Mouse (Mus musculus) spleen, postnatal 10 days (tissue): ENCODE measurements at regions not wholly inside any gene's neighbourhood (a gene's known extent, or its start where the extent isn't known, plus 50 kb on each side); places are given as distances from the start of the nearest gene placed in this dataset.
"Not testable (repeated sequence)": the region's sequence is repeated elsewhere in the genome, so short reads cannot be mapped to it uniquely, and the experiment has no call there.

ENCODE experiments used
- DNase-seq, 2 experiments: peaks; one replicate each; pipeline ENCODE4 v3.0.0; 2021 to 2022; ENCODE audit warnings: low spot score in 2 of 2

DNA sequence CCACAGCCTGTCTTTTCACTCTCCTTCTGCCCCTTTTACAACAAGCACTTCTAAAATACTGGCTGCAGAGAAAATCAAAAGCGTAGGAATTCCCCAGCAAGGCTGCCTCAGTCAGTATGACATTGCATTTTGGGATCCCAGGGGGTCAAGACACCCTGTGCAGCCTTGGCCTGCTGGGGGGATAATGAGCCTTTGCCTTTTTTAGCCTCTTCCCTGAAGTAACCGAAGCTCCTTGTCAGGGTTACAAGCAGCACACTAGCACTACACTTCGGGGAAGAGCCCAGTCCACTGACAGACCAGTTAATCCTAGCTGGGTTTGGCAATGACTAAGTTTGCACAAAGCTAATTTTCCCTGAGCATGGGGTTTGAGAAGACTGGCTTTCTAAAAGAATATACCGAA lies 207.7 kb upstream of the 1700056E22Rik start:
- no peak for DNase-seq

- peak; percentile 11 to 60 for DNase-seq
Observed at GRCm38 (mm10) chr1:184235131-184235983, 201.3 kb upstream of the 1700056E22Rik start.

GRCm38 (mm10) chr1:184234320-184234988 lies 200.4 kb upstream of the 1700056E22Rik start:
- no peak for DNase-seq

GRCm38 (mm10) chr1:184233741-184234255 lies 199.7 kb upstream of the 1700056E22Rik start:
- DNase-seq, result no peak

DNA sequence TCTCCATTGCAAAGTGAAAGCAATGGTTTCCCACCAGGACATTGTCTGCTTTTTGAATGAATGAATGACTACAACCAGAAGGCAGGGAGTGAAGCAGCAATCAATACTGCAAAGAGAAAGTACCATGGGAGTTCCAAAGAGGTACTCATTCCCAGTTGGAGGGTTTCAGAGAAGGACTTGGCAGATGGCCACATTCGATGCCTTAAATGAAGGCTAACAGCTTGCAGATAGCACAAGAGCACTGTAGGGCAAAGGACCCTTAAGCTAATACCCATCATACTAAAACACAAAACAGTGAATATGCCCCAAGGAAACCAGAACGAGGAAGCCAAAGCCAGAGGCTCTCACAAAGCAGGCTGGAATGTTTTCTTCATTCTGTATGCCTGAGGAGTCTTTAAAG lies 188.2 kb upstream of the 1700056E22Rik start:
- no peak for DNase-seq

DNA sequence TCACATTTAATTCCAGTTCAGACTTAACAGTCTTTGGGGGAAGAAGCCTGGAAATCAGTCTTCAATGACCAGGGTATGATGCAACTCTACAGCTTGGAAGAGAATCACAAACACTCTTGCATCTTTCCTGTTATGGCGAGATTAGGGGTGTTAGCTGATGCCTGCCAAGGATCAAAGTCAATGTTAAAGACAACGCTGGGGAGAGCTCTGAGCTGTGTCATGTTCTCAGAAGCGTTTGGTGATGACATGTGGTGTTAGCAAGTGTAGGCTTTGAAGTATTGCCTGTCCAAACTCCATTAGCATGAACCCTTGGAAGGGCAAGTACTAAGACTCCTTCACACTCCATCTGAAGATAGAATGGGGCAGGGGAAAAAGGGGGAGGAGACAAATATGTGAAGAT lies 187.7 kb upstream of the 1700056E22Rik start:
- no peak for DNase-seq

GRCm38 (mm10) chr1:184197272-184197671 lies 163.2 kb upstream of the 1700056E22Rik start:
- DNase-seq, result no peak

DNA sequence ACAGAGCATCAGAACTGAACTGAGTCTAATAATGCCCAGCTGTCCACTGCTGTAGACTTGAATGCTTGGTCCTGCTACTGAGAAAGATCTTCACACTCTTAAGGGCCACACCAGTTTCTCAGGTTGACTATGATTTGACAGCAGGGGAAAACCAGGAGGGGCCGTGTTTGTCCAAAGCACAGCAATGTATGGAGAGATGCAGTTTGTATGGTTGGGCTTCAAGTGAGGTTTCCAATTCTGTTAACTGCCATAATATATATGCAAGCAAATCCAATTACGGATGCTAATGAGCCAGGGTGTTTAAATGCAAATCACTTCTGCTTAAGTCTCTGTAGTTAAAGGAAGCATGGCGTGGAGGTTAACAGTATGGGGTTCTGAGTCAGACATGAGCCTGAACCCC lies 157.2 kb upstream of the 1700056E22Rik start:
- no peak for DNase-seq

DNA sequence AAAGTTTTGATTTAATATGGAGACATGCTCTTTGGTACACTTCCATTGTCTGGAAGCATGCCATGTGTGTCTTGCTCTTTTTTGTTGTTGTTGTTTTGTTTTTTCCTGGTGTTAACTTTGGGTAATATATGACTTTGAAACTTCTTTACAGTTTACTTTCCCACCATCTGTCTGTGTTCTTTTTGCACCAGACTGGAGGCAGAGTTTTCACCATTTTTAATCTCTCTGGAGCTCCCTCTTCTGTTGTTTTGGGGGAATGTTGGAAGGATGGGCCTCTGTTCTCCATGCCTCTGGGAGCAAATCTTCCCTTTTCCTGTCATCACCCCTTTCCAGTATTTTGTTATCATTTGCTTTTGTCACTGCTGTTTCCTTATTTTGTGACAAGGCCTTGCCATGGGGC lies 153.5 kb upstream of the 1700056E22Rik start:
- no peak for DNase-seq

DNA sequence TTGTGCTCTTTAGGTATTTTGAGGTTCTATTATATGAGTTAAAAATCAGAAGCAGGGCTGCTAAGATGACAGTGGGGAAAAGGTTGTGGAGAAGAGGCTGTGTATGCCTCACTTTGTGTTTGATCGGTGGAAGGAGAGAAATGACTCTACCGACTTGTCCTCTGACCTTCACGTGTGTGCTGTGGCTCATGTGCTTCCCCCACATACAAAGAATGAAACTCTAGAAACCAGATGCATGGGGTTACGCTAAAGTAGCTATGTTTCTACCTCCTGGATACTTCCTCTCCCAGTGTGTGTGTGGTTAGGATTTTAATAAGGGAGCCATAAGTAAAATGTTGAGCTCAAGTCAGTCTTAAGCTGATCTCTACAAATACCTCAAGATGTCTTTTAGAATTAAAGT lies 148.1 kb upstream of the 1700056E22Rik start:
- no peak for DNase-seq

- DNase-seq, result not testable (repeated sequence)
Observed at GRCm38 (mm10) chr1:184174416-184174815, 140.3 kb upstream of the 1700056E22Rik start.

- DNase-seq, result no peak
Observed at GRCm38 (mm10) chr1:184173739-184174138, 139.6 kb upstream of the 1700056E22Rik start.

DNA sequence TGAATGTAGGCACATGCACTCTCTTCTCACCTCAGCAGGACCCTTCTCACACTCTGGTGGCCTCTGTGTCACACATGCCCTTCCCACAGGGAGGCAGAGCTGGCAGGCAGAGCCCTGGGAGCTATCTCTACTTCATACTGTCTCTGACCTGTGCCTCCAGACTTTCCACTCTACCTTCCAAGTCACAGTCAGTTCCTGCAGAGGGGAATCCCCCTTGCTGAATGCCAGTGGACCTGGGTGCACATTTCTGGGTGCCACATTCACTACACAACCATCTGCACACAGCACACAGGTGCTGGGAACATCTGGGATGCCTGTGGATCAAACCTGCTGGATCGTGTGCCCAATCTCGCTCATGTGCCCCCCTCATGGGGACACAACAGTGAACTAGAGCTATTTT lies 138.9 kb upstream of the 1700056E22Rik start:
- DNase-seq, result no peak

GRCm38 (mm10) chr1:184171601-184172000 lies 137.5 kb upstream of the 1700056E22Rik start:
- no peak for DNase-seq

- DNase-seq, result no peak
Observed at GRCm38 (mm10) chr1:184170926-184171325, 136.8 kb upstream of the 1700056E22Rik start.

GRCm38 (mm10) chr1:184169967-184170366 lies 135.9 kb upstream of the 1700056E22Rik start:
- DNase-seq, result no peak

DNA sequence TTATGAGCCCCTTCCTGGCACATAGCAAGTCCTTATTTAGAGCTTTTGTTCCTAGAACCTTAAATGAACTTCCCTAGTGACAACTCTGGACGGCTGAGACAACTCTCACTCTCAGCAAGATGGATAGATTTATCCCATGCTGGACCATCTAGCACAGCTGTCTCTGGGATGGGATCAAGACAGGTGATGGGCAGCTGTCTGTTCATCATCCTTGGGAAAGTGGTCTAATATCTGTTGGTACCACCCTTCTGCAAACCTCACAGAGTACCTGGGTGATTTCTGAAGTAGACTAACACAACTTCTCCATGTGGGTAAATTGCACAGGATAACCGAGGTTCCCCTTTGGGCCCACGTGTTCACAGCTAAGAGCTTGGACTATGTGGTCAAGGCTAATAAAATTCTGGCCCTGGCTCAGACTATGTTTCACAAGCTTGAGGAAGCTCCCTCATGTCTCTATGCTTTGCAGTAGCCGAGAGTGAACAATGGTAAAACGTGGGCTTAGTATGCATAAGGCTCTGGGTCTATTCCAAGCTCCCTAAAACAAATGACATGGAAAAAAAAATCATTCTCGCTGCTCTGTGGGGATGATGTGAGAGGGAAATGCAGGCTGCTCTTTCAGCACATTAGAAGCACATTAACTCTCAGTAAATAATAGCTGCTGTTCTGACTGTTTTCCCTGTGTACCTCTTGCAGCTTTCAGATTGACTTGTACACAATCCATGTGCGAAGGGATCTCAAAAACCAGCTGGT lies 135.1 kb upstream of the 1700056E22Rik start:
- no peak for DNase-seq

- DNase-seq, result no peak
Observed at GRCm38 (mm10) chr1:184166951-184167350, 132.8 kb upstream of the 1700056E22Rik start.

GRCm38 (mm10) chr1:184162526-184162925 lies 128.4 kb upstream of the 1700056E22Rik start:
- not testable (repeated sequence) for DNase-seq

DNA sequence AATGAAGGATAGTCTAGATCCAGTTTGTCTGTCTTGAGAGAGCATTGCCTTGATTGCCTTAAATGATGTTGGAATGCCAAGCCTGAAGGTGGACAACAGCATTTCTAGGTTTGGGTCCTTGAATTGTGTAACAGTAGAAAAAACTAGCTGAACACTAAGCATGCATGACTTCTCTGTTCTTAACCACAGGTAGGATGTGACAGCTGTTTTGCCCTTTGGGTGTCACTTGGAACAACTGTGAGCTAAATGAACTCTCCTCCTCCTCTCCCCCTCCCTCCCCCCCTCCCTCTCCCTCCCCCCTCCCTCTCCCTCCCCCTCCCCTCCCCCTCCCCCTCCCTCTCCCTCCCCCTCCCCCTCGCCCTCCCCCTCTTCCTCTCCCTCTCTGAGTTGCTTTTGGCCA lies 113.6 kb upstream of the 1700056E22Rik start:
- no peak for DNase-seq

DNA sequence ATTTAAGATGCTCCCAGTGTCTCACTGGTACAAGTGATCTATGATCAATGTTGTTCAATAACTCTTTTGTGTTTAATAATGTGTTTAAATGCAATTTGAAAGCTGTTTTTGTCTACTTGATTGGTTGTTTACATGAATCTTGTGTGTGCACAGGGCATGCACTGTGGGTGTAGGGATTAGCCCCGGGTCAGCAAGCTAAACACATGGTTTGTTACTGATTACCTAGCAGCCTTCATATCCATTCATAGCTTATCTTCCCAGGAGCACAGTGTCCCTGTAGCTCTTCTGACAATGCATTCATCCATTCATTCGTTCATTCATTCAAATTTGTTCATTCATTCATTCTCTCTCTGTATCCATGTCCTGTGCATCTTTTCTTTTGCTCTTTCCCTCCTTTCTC lies 108.9 kb upstream of the 1700056E22Rik start:
- DNase-seq, result no peak

DNA sequence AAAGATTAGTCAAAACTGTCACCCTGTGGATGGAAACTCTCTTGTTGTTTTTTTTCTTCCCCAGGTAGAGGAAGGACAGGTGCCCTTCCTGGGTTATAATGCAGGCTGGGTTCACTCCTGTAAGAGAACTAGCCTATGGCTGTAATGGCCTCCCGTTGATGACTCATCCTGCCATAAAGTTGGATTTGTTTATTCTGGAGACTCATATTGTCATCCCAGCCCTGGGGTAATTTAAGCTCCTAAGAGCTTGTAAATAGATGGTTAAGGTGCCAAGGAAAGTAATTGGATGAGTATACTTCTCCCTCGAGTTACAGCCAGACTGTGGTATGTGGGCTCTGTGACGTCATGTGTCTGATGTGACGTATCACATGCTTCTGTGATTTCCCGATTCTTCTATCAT lies 106.4 kb upstream of the 1700056E22Rik start:
- no peak for DNase-seq
